Mouse (Mus musculus) limb, embryonic 12.5 days (tissue): ENCODE data around the gene Stk36. TPM values are rescaled to one million over a fixed set of nuclear protein-coding genes. Genes with fewer than 3 reads are reported as not detected.

Experiments used
- ATAC-seq: fragments of 200-750 bp; cut with Nextera tagmentation; 2 replicates; pipeline ENCODE4 v1.8.0; 2017; ENCODE audit warnings: low read depth, moderate TSS enrichment; ENCODE audit not compliant: insufficient number of reproducible peaks, insufficient read depth, low FRiP score, low TSS enrichment
- H3K27ac ChIP-seq: fragments of 300-500 bp; sonication (generic); 2 replicates; pipeline ENCODE4 v1.5.1; 2016; ENCODE audit warnings: mild to moderate bottlenecking, moderate library complexity
- H3K27me3 ChIP-seq: fragments of 300-500 bp; sonication (generic); 2 replicates; pipeline ENCODE4 v1.6.1; 2016; ENCODE audit warnings: mild to moderate bottlenecking, moderate library complexity
- H3K36me3 ChIP-seq: fragments of 300-500 bp; sonication (generic); 2 replicates; pipeline ENCODE4 v1.6.1; 2016; ENCODE audit warnings: mild to moderate bottlenecking, moderate library complexity
- H3K4me1 ChIP-seq: fragments of 300-500 bp; sonication (generic); replicated peaks from 2 replicates; pipeline ENCODE4 v1.6.1; 2016
- H3K4me2 ChIP-seq: fragments of 300-500 bp; sonication (generic); 2 replicates; pipeline ENCODE4 v1.6.1; 2016; ENCODE audit warnings: mild to moderate bottlenecking, moderate library complexity
- H3K4me3 ChIP-seq: fragments of 300-500 bp; sonication (generic); replicated peaks from 2 replicates; pipeline ENCODE4 v1.5.1; 2016; ENCODE audit warnings: mild to moderate bottlenecking
- H3K9ac ChIP-seq: fragments of 300-500 bp; sonication (generic); replicated peaks from 2 replicates; pipeline ENCODE4 v1.6.1; 2016; ENCODE audit warnings: mild to moderate bottlenecking, moderate library complexity
- H3K9me3 ChIP-seq: fragments of 300-500 bp; sonication (generic); 2 replicates; pipeline ENCODE4 v1.6.1; 2016; ENCODE audit warnings: mild to moderate bottlenecking, moderate library complexity
- WGBS: fragments of 180-500 bp; shearing (Covaris S2); methylation state at CpG from one replicate; pipeline ENCODE4 v1.1.7; 2016; 5-methylcytosine and 5-hydroxymethylcytosine counted together
- polyA plus RNA-seq: library from polyadenylated mRNA; unstranded; fragments of >200 nt; fragmentation: Nextera tagmentation; extraction: Ambion mirVana; gene quantifications from 2 replicates; pipeline ENCODE4 v1.2.1, GENCODE M21; 2016

The Stk36 gene
- 12.0 and 12.5 TPM in 2 replicates for polyA plus RNA-seq

- ATAC-seq = peak; percentile 79
- WGBS = 8% methylated on average over 25 of the region's 25 CpGs
- Histone ChIP-seq H3K27me3 (no peaks in the 10 kb centered on the region), H3K4me3 (peak within 1 kb of the TSS; percentile 81), H3K4me1 (peaks cover 17% of the 10 kb centered on the region), H3K36me3 (peaks cover 40% of the 10 kb centered on the region), H3K9me3 (no peaks in the 10 kb centered on the region), H3K4me2 (peak within 1 kb of the TSS; percentile 86), H3K9ac (peak within 1 kb of the TSS; percentile 79), H3K27ac (0 out of 2 replicates have a peak within 1 kb of the TSS, but pooled peaks have one; percentile 58)
Observed at GRCm38 (mm10) chr1:74601267-74601962, at the start of gene Stk36, which contains the start of gene Rnf25. Stk36 (plus strand) TSS chr1:74601445. Rnf25 (minus strand) TSS chr1:74601397.

- H3K9me3 ChIP-seq = no peaks in the 10 kb centered on the region
- no peak overlapping the region for H3K4me3 ChIP-seq
- H3K27ac ChIP-seq = no peak overlapping the region
- H3K27me3 ChIP-seq = no peaks in the 10 kb centered on the region
- no peaks in the 10 kb centered on the region for H3K4me1 ChIP-seq
- H3K36me3 ChIP-seq = peaks cover 11% of the 10 kb centered on the region
- ATAC-seq = no peak
- no peak overlapping the region for H3K4me2 ChIP-seq
- 84% methylated on average over 5 of the region's 5 CpGs for WGBS
- H3K9ac ChIP-seq = no peak overlapping the region
Observed at GRCm38 (mm10) chr1:74559061-74559460, 42.2 kb upstream of the Stk36 start.

- 96% methylated on average over 6 of the region's 6 CpGs for WGBS
- no peak for ATAC-seq
- Histone ChIP-seq H3K4me3 (no peak overlapping the region), H3K27ac (no peak overlapping the region), H3K9me3 (no peaks in the 10 kb centered on the region), H3K9ac (no peak overlapping the region), H3K4me2 (no peak overlapping the region), H3K36me3 (peaks cover 76% of the 10 kb centered on the region), H3K4me1 (no peaks in the 10 kb centered on the region), H3K27me3 (no peaks in the 10 kb centered on the region)
Observed at GRCm38 (mm10) chr1:74565834-74566233, 35.4 kb upstream of the Stk36 start.

GRCm38 (mm10) chr1:74569739-74570719 is 31.2 kb upstream of the Stk36 start:
- 91% methylated on average over 29 of the region's 29 CpGs for WGBS
- H3K9me3 ChIP-seq = no peaks in the 10 kb centered on the region
- H3K27ac ChIP-seq = no peak overlapping the region
- no peaks in the 10 kb centered on the region for H3K27me3 ChIP-seq
- no peak overlapping the region for H3K4me3 ChIP-seq
- H3K4me2 ChIP-seq = no peak overlapping the region
- H3K9ac ChIP-seq = no peak overlapping the region
- H3K36me3 ChIP-seq = peaks cover 98% of the 10 kb centered on the region
- no peak for ATAC-seq
- H3K4me1 ChIP-seq = no peaks in the 10 kb centered on the region

- Histone ChIP-seq H3K4me2 (no peak overlapping the region), H3K9ac (no peak overlapping the region), H3K27ac (no peak overlapping the region), H3K9me3 (no peaks in the 10 kb centered on the region), H3K27me3 (no peaks in the 10 kb centered on the region), H3K4me3 (no peak overlapping the region), H3K36me3 (peaks cover 56% of the 10 kb centered on the region), H3K4me1 (peaks cover 15% of the 10 kb centered on the region)
- 89% methylated on average over 3 of the region's 3 CpGs for WGBS
- no peak for ATAC-seq
Observed at GRCm38 (mm10) chr1:74582621-74583020, 18.6 kb upstream of the Stk36 start.

GRCm38 (mm10) chr1:74584616-74585398 is 16.4 kb upstream of the Stk36 start:
- 95% methylated on average over 3 of the region's 3 CpGs for WGBS
- no peak overlapping the region for H3K4me2 ChIP-seq
- H3K4me3 ChIP-seq = no peak overlapping the region
- H3K27ac ChIP-seq = no peak overlapping the region
- no peaks in the 10 kb centered on the region for H3K9me3 ChIP-seq
- H3K9ac ChIP-seq = no peak overlapping the region
- H3K4me1 ChIP-seq = peaks cover 21% of the 10 kb centered on the region
- H3K27me3 ChIP-seq = no peaks in the 10 kb centered on the region
- ATAC-seq = no peak
- peaks cover 34% of the 10 kb centered on the region for H3K36me3 ChIP-seq

GRCm38 (mm10) chr1:74587233-74587772 is 13.9 kb upstream of the Stk36 start:
- under 1% methylated on average over 24 of the region's 24 CpGs for WGBS
- ATAC-seq = no peak
- H3K4me1 ChIP-seq = peaks cover 21% of the 10 kb centered on the region
- H3K9ac ChIP-seq = peak overlapping the region; percentile 84
- no peaks in the 10 kb centered on the region for H3K9me3 ChIP-seq
- peak overlapping the region; percentile 89 for H3K4me2 ChIP-seq
- H3K27me3 ChIP-seq = no peaks in the 10 kb centered on the region
- H3K36me3 ChIP-seq = peaks cover 46% of the 10 kb centered on the region
- H3K4me3 ChIP-seq = peak overlapping the region; percentile 82
- H3K27ac ChIP-seq = peak overlapping the region; percentile 84

GRCm38 (mm10) chr1:74587773-74588445 is 13.3 kb upstream of the Stk36 start, which contains the start of the genes Zfp142 and Bcs1l:
Zfp142 (minus strand) TSS chr1:74588246.
Bcs1l (plus strand) TSS chr1:74588289.
- Histone ChIP-seq H3K27me3 (no peaks in the 10 kb centered on the region), H3K4me2 (peak within 1 kb of the TSS; percentile 89), H3K27ac (peak within 1 kb of the TSS; percentile 84), H3K4me1 (peaks cover 21% of the 10 kb centered on the region), H3K9ac (peak within 1 kb of the TSS; percentile 84), H3K36me3 (peaks cover 43% of the 10 kb centered on the region), H3K4me3 (peak within 1 kb of the TSS; percentile 82), H3K9me3 (no peaks in the 10 kb centered on the region)
- peak; percentile 99 for ATAC-seq
- under 1% methylated on average over 46 of the region's 48 CpGs for WGBS

- H3K27ac ChIP-seq = no peak overlapping the region
- H3K4me3 ChIP-seq = no peak overlapping the region
- no peaks in the 10 kb centered on the region for H3K9me3 ChIP-seq
- peaks cover 86% of the 10 kb centered on the region for H3K36me3 ChIP-seq
- H3K27me3 ChIP-seq = no peaks in the 10 kb centered on the region
- WGBS = 91% methylated on average over 8 of the region's 8 CpGs
- H3K4me2 ChIP-seq = no peak overlapping the region
- no peak overlapping the region for H3K9ac ChIP-seq
- no peaks in the 10 kb centered on the region for H3K4me1 ChIP-seq
- no peak for ATAC-seq
Observed at GRCm38 (mm10) chr1:74594434-74594833, 6.8 kb upstream of the Stk36 start.
